ENCODE assay signal across 1 mouse cellular context in genomic region chr12:103433430-103433829, GRCm38 (mm10).
TF ChIP-seq lines count a peak whose summit lies in the region.

No protein-coding gene starts in this region.

TF ChIP-seq in MEL, 35 proteins besides CTCF, POLR2A, EP300 and RAD21:
- TF ChIP-seq CHD2 (IDR thresholded peaks at IDR 0.05; ENCODE audit: low read length) (no peak), HCFC1 (IDR thresholded peaks at IDR 0.05; ENCODE audit: low read depth, low read length) (no peak), NELFE (IDR thresholded peaks at IDR 0.05; ENCODE audit: low read depth, low read length) (no peak), MYC (IDR thresholded peaks at IDR 0.05; ENCODE audit: low read depth, low read length) (no peak), ZMIZ1 (IDR thresholded peaks at IDR 0.05; ENCODE audit: low read depth, low read length) (0 out of 2 replicates have a peak, but pooled peaks have one; percentile 3)
